Mouse (Mus musculus): ENCODE data around the gene Iqcn.

Gene Iqcn

GRCm38 (mm10) chr8:70703287-70703686, at the start of gene Iqcn:
Gene Iqcn (plus strand): TSS chr8:70703457.
- DNase-seq (ENCODE audit: low spot score in 2 of 2): no peak

GRCm38 (mm10) chr8:70654121-70654520, 49.1 kb upstream of the Iqcn start:
- DNase-seq (ENCODE audit: low spot score in 2 of 2): no peak

GRCm38 (mm10) chr8:70655469-70655868, 47.8 kb upstream of the Iqcn start:
- DNase-seq (ENCODE audit: low spot score in 2 of 2): no peak

DNA sequence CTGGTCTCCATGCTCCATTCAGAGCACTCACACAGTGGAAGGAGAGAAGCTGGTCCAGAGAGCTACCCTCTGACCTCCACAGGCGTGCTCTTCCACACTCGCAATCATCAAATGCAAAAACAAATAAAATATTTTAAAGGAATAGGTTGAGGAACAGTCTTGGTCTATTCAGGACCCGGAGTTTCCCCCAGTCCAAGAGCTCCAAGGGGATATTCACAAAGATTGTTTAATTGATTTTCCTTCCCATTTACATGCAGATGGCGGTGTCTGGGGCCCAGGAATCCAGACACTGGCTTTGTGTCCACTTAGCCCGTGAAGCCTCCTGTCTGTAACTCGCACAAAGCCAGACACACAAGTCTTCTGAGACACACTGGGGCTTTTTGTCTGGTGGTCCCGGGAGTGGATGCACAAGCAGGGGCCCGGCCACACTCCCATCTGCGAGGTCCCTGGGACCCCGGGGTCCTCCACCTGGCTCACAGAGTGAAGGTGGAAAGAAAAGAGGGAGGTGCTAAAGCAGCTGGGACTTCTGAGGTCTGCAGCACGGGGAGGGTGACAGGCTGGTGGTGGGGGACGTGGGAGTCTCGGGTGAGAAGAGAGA, 47.0 kb upstream of the Iqcn start:
- DNase-seq (ENCODE audit: low spot score in 2 of 2): no peak

- no peak for DNase-seq (ENCODE audit: low spot score in 2 of 2)
Measured at GRCm38 (mm10) chr8:70657214-70657613, 46.0 kb upstream of the Iqcn start.

DNA sequence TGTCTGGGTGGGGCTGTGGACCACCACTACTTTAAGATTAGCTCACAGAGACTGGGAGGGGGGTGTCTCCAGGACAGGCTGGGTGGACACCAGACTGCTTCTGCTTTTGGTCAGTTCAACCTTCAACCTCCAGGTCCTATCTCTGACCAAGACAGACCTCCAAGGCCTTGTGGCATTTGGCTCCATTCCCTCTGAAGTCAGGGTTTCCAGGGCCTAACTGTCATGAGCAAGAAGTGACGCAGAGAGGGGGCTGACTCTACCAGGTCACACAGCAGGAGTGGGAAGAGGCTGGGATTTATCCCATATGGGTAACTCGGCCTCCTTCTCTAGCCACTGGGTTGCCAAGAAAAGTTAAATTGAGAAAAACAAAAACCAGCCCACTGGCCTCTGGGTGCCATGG, 45.5 kb upstream of the Iqcn start:
- DNase-seq (ENCODE audit: low spot score in 2 of 2): no peak

GRCm38 (mm10) chr8:70658897-70659603, 44.2 kb upstream of the Iqcn start:
- DNase-seq (ENCODE audit: low spot score in 2 of 2): no peak

- DNase-seq (ENCODE audit: low spot score in 2 of 2): peak; percentile 79 to 90
Measured at GRCm38 (mm10) chr8:70659604-70660272, 43.5 kb upstream of the Iqcn start.

GRCm38 (mm10) chr8:70660273-70660725, 43.0 kb upstream of the Iqcn start, which contains the start of gene Pgpep1:
Gene Pgpep1 (minus strand): TSS chr8:70660388.
- DNase-seq (ENCODE audit: low spot score in 2 of 2): peak in 1 of 2 experiments; percentile 43

- no peak for DNase-seq (ENCODE audit: low spot score in 2 of 2)
Measured at GRCm38 (mm10) chr8:70663691-70664090, 39.6 kb upstream of the Iqcn start.

GRCm38 (mm10) chr8:70664631-70665030, 38.6 kb upstream of the Iqcn start:
- no peak for DNase-seq (ENCODE audit: low spot score in 2 of 2)

- DNase-seq (ENCODE audit: low spot score in 2 of 2): no peak
Measured at GRCm38 (mm10) chr8:70665599-70665998, 37.7 kb upstream of the Iqcn start.

- no peak for DNase-seq (ENCODE audit: low spot score in 2 of 2)
Measured at GRCm38 (mm10) chr8:70667071-70667470, 36.2 kb upstream of the Iqcn start.

- DNase-seq (ENCODE audit: low spot score in 2 of 2): no peak
Measured at GRCm38 (mm10) chr8:70671615-70672324, 31.5 kb upstream of the Iqcn start.

GRCm38 (mm10) chr8:70672325-70673078, 30.8 kb upstream of the Iqcn start:
- no peak for DNase-seq (ENCODE audit: low spot score in 2 of 2)

GRCm38 (mm10) chr8:70673079-70673856, 30.0 kb upstream of the Iqcn start, which contains the start of gene Lsm4:
Gene Lsm4 (plus strand): TSS chr8:70673248.
- DNase-seq (ENCODE audit: low spot score in 2 of 2): peak; percentile 98 to 99

DNA sequence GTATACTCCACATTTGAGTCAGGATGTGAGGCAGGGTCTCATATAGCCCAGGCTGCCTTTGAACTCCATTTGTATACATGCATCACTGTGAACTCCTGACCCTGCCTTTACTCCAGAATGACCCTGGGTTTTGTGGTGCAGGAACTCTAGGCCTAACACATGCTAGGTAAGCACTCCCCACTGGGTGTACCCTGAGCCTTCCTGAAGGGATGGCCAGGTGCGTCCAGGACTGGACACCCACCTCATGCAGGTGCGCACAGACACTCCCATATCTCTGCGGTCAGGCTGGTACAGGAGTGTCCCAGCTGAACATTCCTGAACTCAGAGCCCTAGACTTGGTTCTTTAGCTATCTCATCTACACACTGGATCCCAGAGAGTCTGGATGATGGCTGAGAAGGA, 29.1 kb upstream of the Iqcn start:
- DNase-seq (ENCODE audit: low spot score in 2 of 2): no peak

DNA sequence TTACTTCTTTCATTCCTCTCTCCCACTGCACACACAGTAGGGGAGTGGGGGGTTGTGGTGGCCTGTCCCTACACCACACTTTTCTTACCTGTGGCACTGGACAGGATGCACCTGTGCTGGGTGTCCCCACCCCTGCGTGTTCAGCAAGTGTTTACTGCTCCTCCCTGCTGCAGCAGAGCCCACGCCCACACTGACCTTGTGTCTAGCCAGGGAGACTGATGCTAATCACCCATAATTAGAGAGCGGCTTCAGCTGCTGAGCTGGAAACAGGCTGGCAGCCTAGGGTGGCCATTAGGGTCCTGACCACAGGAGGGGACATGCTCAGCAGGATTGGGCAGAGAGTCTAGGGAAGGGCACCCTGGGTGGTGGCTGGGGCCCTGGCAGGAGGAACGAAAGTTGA, 28.5 kb upstream of the Iqcn start:
- peak in 1 of 2 experiments; percentile 44 for DNase-seq (ENCODE audit: low spot score in 2 of 2)

DNA sequence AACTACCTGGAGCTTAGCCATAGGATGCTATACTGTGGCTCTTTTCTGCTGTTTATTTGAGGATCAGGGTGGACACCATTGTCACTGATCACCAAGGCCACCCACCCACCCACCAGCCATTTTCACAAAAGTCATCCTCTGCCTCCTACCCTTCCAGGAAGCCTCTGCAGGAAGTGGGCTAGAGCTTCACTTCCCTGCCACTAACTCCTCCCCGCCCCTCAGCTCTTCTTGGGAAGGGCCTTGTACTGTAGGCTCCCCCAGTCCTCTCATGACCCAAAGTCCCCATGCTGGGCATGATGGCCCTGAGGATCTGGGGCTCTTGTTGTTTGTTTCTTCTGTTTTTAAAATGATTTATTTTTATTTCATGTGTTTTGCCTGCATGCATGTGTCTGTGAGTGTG, 27.9 kb upstream of the Iqcn start:
- peak in 1 of 2 experiments; percentile 45 for DNase-seq (ENCODE audit: low spot score in 2 of 2)

GRCm38 (mm10) chr8:70677451-70678080, 25.7 kb upstream of the Iqcn start:
- DNase-seq (ENCODE audit: low spot score in 2 of 2): peak in 1 of 2 experiments; percentile 38

Measured in spleen, postnatal 10 days (tissue).